Mouse (Mus musculus) left cerebral cortex, adult 2 months (tissue): ENCODE data around the gene Fgfr2. TPM values are rescaled to one million over a fixed set of nuclear protein-coding genes. Genes with fewer than 3 reads are reported as not detected.

ENCODE experiments used
- DNase-seq, 2 experiments: peaks; one replicate each; pipeline ENCODE4 v3.0.0; 2021 to 2022; ENCODE audit warnings: low spot score in 2 of 2, mixed read lengths in 1 of 2; ENCODE audit errors: extremely low spot score in 1 of 2
- H3K27ac ChIP-seq: fragments of 200-600 bp; 2 replicates; pipeline ENCODE4 v1.8.1; 2022
- H3K4me3 ChIP-seq: fragments of 200-600 bp; 2 replicates; pipeline ENCODE4 v1.8.1; 2022
- CTCF ChIP-seq: fragments of 200-600 bp; IDR thresholded peaks from 2 replicates; pipeline ENCODE4 v1.8.1; 2022; ENCODE audit warnings: antibody characterized with exemption, mild to moderate bottlenecking, moderate library complexity
- intact Hi-C: fragments of 180-260 bp; cut with DNase I; formaldehyde crosslinking; loops from one replicate; pipeline ENCODE4 v1.15.1; 2025
- total RNA-seq, 2 experiments: library from RNA; stranded (reverse); gene quantifications; 2 replicates each; pipeline ENCODE4 v1.2.3; 2021

Gene Fgfr2
- total RNA-seq, 2 experiments from 2014 or later: 47.3 to 47.4 TPM

DNA sequence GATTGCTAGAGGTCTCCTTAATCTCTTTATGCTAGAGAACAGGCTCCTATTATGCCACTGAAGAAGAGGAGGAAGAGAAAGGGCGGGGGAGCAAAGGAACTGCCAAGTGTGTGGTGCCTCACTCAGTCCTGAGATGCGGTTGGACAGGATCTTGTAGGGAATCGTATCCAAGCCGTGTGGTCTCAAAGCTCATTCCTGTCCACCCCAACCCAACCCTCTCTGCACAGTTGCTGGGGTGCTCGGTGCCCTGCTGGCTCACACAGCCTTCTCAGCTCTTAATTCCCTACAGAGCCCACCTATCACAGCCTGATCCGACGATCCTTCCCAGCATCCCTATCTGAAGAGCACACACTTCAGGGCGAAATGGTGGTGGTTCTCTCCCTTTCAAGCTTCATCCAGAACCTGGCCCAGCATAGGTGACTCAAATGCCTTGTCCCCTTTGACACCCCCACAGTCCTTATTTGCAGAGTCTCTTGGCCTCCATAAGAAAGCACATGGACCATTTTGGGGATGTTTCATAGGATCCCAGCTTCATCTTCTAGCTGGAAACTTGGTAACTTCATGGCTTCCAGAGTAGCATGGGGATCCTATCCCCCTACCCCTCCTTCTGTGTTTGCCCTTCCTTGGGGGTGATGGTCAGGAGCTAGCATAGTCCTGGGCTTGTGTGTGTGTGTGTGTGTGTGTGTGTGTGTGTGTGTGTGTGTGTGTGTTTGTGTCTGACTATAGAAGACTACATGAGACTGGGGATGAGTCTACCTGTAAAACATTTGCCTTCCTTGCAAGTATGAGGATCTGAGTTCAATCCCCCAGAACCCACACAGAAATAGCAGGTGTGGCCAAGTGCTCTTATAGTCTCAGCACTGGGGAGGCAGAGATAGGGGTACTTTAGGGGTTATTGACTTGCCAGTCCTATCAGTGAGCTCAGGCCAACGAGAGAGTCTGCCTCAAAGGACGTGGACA, 766.0 kb downstream of the Fgfr2 start:
- intact Hi-C loops: no loop called here
- TF ChIP-seq CTCF: no peak
- DNase-seq: no peak
- no peak overlapping the region for H3K27ac ChIP-seq
- H3K4me3 ChIP-seq: no peak overlapping the region

DNA sequence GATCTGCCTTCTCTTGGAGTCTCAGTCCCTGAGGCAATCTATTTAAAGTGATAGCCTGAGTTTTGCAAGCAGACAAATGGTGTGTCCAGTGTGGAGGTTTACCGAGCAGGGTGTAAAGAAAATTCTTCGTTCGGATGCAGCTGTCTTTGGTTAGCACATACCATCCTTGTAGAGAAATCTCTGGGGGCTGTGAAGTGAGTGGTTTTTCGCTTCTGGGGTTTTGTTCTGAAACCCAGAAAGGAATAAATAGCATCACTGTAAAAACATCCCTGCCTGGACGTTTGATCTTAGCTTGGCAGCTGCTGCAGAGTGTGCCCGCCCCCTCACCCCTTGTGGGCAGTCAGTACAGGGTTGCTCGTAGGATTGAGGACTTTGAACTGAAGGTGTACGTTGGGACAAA, 767.0 kb downstream of the Fgfr2 start:
- no peak for DNase-seq
- H3K4me3 ChIP-seq: no peak overlapping the region
- intact Hi-C loops: no loop called here
- no peak for TF ChIP-seq CTCF
- no peak overlapping the region for H3K27ac ChIP-seq

DNA sequence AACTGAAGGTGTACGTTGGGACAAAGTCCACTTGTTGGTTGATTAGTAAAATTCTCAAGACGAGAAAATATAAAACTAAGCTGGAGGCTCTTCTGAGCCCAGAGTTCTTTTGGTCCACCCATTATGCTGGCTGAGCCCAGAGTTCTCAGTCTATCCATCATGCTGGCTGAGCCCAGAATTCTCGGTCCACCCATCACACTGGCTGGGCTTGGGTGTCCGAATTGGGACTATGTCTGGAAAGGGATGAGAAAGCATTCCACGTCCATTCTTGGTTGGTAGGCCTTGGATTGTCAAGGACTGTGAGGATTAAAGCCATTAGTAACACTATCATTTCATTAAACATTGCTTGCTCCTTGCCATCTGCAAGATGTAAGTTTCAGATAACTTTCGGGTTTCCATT, 767.4 kb downstream of the Fgfr2 start:
- Histone ChIP-seq H3K27ac (no peak overlapping the region), H3K4me3 (no peak overlapping the region)
- intact Hi-C loops: no loop called here
- DNase-seq: no peak
- TF ChIP-seq CTCF: no peak

DNA sequence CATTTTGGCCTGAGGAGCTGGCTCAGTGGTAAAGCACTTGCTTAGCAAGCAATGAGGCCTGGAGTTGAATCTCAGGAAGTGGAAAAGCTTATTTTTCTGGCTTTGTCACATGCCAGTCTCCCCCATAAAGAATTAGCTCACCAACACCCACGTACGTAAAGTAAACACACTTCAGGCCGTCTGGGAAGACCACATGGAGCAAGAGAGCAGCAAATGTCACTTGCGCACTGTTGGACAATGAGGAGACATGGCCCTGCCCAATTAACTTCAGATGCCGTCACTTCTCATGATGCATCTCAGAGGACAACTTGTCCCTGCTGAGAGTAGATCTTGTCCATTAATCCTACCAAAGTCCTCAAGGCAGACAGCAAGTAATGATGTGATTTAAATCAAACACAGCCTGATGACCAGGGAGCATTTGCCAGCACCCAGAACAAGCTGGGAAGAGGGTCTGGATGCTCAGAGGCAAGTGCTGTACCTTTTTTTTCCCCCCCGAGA, 774.0 kb downstream of the Fgfr2 start:
- TF ChIP-seq CTCF: no peak
- Histone ChIP-seq H3K27ac (no peak overlapping the region), H3K4me3 (no peak overlapping the region)
- intact Hi-C loops: no loop called here
- DNase-seq: no peak

DNA sequence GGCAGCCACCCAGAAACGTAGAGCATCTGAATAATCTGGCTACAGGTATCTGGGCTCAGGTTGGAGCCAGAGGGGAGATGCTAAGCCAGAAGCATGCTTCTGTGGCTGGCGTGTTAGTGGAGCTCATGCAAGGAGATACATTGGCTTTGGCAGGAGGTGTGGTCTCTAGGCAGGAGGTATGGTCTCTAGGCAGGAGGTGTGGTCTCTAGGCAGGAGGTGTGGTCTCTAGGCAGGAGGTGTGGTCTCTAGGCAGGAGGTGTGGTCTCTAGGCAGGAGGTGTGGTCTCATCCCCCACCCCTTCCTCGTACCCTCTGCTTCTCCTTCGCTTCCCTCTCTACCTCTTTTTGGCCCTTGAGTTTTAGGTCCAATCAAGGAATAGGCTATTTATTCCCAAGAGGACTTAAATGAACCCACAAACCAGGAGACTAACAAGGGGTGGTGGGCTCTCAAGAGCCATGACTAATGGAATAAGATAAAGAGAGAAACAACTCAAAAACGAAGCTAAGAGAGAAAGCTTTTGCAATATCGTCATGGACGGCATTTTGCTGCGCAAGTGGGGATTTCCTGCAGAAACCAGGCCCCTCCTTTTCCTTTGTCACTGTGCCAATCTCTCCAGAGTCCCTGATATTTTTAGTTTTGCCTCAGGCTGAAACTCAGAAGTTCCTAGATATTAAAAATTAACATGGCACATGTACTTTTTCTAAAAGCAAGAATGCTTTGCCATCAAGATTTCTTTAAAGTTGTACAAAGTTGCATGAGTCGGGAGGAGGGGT, 775.7 kb downstream of the Fgfr2 start:
- no peak for TF ChIP-seq CTCF

DNA sequence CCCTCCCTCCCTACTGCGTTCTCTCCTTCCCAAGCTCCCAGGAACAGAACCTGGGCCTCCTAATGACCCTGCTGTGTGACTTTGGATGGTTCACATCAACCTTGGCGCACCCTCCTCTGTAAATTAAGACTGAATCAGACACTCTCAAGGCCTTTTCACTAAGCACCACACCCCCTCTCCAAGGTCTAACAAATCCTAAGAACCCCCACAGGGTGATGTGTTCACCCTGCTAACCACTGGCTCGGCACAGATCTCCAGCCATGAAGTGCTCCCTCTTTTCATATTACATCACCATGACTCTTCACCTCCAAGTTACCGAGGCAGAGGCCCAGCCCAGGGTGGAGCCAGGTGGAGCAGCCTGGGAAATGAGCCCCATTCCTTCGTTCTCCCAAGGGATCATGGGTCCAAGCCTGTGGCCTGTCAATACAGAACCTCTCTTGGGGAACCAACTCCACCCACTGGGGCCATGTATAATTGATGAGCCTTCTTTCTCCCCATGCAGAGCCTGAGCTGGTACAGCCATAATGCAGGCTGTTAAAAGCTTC, 777.6 kb downstream of the Fgfr2 start:
- DNase-seq: no peak
- Histone ChIP-seq H3K27ac (no peak overlapping the region), H3K4me3 (no peak overlapping the region)
- no peak for TF ChIP-seq CTCF
- intact Hi-C loops: no loop called here

More for the DNA sequence above, 775.7 kb downstream of the Fgfr2 start:
- intact Hi-C loops: no loop called here
- H3K4me3 ChIP-seq: no peak overlapping the region
- no peak overlapping the region for H3K27ac ChIP-seq
- no peak for DNase-seq

DNA sequence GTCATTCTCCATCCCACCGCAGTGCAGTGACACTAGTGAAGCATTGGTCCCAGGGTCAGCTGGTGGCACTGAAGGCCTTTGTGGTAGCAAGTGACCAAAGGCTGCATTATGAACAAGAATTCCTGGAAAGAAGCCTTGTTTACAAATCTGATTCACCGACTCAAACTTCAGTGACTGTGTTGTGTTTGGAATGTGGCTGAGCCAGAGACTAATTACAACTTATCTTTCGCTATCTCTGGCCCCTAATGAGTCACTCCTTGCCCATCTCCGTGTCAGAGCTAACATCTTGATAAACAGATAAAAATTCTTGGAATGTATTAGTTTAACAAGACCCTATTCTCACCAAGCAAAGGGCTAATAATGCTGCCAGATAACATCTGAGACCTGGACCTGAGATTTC, 778.5 kb downstream of the Fgfr2 start:
- H3K27ac ChIP-seq: no peak overlapping the region
- no peak overlapping the region for H3K4me3 ChIP-seq
- no peak for TF ChIP-seq CTCF
- DNase-seq: no peak
- intact Hi-C loops: no loop called here

DNA sequence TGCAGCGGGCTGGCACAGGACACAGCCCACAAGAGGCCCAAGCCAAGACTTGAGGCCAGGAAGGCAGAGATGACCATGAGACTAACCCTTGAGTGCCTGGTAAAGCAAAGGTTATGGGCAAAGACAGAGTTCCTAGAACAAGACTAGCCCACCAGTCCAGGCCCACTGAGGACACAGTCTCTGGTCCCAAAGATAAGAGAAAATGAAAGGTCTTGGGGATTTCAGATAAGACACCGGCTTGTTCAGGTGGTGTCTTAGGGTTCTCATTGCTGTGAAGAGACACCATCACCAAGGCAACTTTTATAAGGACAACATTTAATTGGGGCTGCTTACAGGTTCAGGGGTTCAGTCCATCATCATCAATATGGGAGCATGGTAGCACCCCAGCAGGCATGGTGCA, 779.2 kb downstream of the Fgfr2 start:
- Histone ChIP-seq H3K27ac (no peak overlapping the region), H3K4me3 (no peak overlapping the region)
- no peak for DNase-seq
- TF ChIP-seq CTCF: no peak
- intact Hi-C loops: no loop called here

DNA sequence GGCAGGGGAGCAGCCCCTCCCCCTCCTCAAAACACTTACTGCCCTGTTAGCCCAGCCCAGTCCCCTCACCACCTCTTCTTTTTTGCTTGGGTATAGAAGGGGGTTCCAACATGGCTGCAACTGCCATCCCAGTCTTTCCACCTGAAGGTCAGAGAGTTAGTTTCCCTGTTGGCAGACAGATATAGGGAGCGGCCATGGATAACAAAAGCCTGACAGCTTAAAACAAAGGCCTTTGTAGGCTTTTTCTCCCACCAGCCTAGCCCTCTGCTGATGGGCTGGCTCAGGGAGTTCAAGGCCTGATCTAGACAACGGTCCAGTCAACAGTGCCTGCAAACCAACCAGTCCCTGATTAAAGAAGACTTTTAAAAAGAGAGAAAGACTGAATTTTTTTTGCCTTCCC, 780.0 kb downstream of the Fgfr2 start:
- TF ChIP-seq CTCF: no peak
- no peak for DNase-seq
- no peak overlapping the region for H3K27ac ChIP-seq
- intact Hi-C loops: no loop called here
- H3K4me3 ChIP-seq: no peak overlapping the region

DNA sequence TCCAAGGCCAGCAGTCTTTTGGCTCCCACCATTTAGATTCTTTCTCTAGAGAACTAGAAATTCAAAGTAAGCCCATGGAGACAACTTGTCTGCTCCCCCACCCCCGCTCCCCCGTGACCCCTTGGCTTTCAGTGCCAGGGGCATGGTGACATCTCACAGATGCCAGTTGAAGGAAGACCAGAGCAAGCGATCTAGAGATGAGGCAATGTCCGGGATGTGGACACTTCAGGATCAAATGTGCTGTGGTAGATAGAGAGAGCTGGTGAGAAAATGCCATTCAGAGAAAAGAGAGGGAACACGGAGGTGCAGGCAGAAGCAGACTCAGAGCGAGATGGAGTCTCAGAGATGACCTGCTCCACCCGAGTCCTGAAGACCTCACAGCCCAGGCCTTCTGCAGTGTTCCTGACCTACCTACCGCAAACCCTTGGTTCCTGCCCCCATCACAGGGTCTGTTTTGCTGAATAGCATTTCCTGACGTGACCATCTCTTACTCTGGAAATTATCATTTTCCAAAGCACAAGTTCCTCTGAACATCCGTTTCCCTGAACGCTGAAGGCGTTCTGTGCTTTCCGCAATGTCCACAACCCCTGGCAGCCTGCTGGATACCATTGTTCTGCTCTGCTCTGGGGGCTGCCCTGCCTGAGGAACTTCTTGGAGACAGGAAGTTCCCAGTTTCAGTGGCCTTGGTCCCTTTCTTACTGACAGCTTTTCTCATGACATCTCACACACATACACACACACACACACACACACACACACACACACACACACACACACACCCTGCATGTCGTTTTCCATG, 783.9 kb downstream of the Fgfr2 start:
- intact Hi-C loops: no loop called here
- no peak for DNase-seq
- TF ChIP-seq CTCF: no peak
- Histone ChIP-seq H3K27ac (no peak overlapping the region), H3K4me3 (no peak overlapping the region)

DNA sequence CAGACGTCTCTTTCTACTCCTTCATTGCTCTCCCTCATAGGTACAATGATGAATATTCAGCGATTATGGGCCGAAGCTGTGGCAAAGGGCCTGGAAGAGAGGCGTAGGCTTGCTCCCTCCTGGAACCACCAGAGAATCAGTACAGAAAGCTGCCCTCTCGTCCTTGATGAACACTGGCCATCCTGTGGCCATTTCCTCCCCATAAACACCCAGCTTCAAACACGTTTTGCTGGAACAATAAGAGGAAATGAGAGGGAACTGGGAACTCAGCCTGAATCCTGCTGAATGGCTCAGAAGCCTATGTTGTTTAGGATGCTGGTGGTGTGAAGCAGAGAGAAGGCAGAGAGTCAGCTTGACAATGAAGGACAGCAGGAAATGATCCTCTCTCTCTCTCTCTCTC, 784.8 kb downstream of the Fgfr2 start:
- intact Hi-C loops: no loop called here
- no peak overlapping the region for H3K4me3 ChIP-seq
- no peak for TF ChIP-seq CTCF

More for the DNA sequence above, 784.8 kb downstream of the Fgfr2 start:
- H3K27ac ChIP-seq: no peak overlapping the region
- DNase-seq: no peak
